Mouse (Mus musculus) hematopoietic stem cell, adult 5-6 weeks (primary cell): Measurements from ENCODE around the gene Myt1l. TPM values are rescaled to one million over a fixed set of nuclear protein-coding genes. Genes with fewer than 3 reads are reported as not detected.

Experiments used
- ATAC-seq, 2 experiments: fragments of 125-278 bp in 1 of 2; replicated peaks in 1 of 2; 2 replicates each; pipeline ENCODE4 v1.8.0; 2016 to 2017; ENCODE audit warnings: inconsistent platforms in 2 of 2, mild to moderate bottlenecking in 2 of 2, moderate number of reproducible peaks in 2 of 2, low read depth in 1 of 2, moderate TSS enrichment in 1 of 2; ENCODE audit not compliant: low FRiP score in 2 of 2, poor library complexity in 2 of 2, severe bottlenecking in 2 of 2, insufficient read depth in 1 of 2, low TSS enrichment in 1 of 2
- total RNA-seq: library from RNA; stranded (forward); fragments of 172-1452, 232-1000 nt; gene quantifications from 2 replicates; pipeline ENCODE4 v1.2.3, GENCODE M21; 2017

Myt1l gene
- total RNA-seq, 1 experiment from 2014 or later, result not detected

DNA sequence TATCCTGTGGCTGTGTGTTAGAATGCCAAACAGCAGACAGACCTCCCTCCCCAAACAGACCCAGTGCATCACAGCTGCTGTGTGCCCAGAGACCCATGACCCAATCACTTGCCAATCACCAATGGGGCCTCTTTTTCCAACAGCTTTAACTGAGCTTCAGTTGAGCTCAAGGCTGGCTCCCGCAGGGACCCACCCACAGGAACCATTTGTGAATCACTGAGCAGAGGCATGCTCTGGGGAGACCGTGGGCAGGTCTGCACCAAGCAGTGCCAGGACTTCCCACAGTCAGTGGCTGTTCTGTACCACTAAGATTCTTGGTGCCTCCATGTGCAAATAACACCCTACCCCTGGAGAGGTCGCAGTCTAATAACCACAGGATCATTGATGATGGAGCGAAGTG is 27.5 kb downstream of the Myt1l start:
- ATAC-seq, result no peak

DNA sequence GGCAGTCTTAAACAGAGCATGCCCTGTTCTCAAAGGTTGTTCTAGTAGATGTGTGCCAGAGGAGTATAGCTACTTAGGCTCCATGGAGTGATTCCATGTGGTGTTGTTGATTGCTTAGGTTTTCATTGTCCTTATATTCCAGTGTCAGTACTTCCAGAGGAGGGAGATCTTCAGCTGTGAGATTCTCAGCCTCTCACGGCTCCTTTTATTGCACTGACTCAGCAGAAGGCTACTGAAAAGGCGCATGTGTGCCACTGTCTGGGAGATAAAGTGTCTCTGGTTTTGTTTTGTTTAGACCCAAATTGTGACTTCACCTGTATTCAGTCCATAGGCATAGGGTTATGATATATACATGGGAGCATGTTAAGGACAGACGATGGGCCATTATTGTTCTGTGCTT is 28.2 kb downstream of the Myt1l start:
- ATAC-seq, result no peak

DNA sequence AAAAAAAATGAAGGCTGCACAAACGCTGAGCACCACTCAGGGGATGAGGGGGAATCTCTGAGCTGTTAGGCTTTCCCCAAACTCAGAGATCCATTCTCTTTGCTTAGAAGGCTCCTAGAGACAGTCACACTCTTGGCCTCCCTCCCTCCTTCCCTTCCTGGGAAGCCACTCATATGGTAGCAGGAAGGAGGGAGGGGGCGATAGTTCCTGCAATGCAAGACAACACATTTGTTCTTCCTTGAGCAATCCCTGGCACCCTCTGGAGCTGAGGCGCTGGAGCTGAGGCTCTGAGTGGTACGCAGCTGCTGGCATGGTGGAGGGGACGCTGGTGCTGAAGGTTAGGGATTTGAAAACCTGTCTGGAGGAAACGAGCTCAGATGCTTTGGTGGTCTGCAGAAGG is 28.7 kb downstream of the Myt1l start:
- no peak for ATAC-seq

DNA sequence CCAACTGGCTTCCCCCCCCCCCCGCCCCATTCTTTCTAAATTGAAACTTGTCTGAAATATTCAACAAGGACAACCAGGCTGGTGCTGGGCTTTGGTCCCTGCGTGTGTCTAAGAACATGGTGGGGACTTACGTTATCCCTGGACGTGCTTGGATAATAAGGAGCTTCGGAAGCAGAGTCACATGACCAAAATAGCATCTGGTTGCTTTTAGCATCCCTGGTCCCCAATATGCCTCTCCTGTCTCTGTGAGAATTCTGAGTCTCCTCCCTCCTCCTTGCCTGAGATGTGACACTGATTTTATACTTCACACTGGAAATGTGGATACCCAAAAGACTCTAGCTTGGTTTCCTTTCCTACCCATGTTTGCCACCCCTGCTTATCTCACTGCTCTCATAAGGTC is 31.6 kb downstream of the Myt1l start:
- no peak for ATAC-seq

DNA sequence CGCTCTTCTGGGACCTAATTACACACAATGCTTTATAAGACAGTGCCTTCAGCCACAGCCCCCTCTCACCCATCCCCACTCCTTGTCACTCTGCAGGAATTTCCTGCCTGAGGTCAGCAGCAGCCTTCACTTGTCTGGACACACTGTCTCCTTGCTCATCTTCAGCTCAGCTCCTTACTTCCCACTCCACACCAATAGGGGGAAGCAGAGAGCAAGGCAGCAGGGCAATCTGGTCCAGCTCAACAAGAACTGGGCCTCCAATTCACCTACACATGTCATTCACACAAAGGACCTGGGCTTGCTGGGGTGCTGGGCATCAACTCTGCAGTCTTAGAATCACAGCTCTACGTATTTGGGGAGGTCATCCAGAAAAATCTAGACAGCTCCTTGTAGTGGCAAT is 33.0 kb downstream of the Myt1l start:
- ATAC-seq, result no peak

DNA sequence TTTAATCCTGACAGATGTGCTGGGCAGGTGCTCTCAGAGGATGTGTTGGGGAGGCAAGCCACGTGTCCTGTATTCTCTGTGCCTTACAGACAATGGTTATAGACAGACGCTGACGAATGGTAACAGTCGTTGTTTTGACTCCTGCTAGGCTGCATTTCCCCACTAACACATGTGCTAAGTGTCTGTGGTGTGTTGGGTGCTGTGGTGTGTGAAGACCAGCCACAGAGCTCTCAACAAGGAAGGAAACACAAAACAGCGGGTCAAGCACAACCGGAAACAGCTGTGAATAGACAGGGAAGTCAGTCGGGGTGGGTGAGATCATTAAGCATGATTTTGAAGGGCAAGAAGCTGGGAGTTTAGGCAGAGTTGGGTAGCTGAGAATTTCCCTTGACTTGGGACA is 41.1 kb downstream of the Myt1l start:
- 0 out of 4 replicates have a peak, but pooled peaks of 1 of the 2 experiments have one; percentile 4 for ATAC-seq

DNA sequence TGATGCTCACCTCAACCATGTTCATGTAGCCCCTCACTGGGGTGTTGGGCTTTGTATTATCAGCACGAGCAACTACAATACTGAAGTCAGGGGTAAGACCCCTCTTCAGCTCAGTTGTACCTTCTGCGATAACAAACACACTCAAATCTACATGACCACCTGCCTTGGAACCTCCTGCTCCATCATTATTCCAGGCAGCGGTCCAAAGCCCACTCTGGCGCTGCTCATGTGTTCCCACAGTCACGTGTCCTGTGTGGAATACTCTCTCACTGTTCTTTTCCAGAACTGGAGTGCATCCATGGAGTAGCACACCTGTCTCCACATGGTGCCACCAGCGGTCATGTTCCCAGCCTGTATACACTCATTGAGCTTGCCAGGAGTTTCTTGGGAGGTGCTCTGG is 42.2 kb downstream of the Myt1l start:
- no peak for ATAC-seq

DNA sequence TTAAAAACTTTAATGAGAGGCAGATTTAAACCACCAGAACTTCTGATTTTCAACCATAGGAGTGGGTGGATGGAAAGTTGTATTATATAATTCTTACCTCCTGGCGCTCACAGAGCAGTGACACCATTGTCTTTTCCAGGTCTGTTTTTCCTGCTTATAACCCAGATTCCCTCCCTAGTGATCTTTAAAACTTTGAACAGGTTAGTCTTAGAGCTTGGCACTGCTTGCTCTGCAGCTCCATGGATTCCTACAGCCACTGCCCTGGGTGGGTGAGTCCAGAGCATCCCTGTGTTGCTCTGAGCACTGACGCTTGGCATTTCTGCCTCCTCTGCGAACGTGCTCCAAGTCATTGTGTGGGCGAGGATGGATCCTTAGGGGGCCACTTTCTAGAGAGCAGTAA is 43.4 kb downstream of the Myt1l start:
- ATAC-seq, result no peak

DNA sequence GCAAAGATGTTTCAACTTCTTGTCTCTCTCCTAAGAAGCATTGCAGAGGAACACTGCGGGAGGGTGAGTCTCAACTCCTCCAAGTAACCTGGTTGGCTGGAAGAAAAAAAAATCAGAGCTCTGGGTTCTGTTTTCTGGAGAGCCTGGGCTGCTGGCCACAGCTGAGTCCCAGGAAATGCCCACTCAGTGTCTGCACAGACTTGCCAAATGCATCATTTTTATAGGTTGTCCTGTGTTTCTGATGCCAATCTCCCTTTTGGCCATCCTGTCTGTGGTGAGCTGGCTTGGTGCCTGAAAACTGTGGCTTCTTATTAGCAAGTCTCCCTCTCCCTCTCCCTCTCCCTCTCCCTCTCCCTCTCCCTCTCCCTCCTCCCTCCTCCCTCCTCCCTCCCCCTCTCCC is 65.6 kb downstream of the Myt1l start:
- ATAC-seq, result no peak

DNA sequence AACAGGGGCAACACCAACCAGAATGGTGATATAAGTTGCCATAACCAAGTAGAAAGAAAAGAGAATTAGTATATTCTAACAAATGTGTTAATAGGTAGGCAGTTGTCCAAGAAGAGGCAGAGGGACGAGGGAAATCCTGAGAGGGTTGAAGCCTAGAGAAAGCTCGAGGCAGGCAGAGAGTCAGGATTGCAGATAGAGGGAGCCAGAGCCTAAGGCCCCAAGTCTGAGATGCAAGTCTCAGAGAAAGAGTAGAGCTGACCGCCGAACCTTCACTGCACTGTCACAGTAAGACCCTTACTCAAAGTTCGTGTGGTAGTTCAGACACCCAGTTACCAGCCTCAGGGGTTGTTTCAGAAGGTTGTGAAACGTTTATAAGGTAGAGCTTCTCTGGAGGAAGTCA is 71.7 kb downstream of the Myt1l start:
- ATAC-seq, result no peak

DNA sequence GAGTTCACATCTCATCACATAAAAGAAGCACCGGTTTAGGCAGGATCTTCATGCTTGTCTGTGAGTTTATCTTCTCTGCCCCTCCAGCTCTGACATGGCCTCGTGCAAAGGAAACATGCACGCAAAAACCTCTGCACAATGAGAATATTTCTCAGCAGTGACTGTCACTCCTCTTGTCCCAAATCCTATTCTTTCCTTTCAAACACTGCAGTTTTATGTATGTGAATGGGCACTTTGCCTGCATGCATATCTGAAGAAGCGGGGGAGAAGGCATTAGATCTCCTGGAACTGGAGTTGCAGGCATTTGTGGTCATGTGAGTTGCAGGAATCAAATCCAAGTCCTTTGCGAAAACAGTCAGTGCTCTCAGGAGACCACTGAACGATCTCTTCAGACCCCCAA is 73.0 kb downstream of the Myt1l start:
- ATAC-seq, result no peak

DNA sequence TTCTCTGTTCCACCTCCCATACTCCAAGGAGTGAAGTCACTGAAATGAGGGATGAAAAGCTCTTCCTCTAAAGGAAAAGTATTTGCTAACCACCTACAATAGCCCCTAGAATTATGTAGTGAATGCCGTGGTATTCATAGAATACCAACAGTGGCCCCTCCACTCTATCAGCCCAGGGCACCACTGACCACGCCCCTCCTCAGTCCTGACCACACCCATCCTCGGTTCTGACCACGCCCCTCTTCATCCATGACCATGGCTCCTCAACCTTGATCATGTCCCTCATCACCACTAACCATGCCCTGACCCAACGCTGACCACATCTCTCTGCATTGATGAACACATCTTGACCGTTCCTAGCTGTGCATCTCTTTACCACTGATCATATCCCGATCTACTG is 76.5 kb downstream of the Myt1l start:
- ATAC-seq, result no peak

DNA sequence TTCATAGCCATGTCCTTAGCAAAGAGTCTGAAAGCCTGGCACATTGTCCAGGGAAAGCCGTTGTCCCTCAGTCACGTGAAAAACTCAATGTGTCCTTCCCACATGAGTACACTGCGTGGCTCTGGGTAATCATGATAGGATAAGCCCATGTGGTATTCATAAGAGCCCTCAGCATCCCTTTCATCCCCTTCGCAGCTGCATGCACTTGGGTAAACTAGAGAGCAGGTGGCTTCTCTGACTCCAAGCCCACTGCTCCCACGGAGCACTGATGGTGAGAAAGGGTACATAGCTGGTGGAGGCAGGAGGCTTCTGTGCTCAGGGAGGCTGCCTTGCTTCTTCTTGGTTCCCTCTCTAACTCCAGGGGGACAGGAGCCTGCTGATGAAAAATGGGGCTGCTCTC is 76.9 kb downstream of the Myt1l start:
- ATAC-seq, result no peak

DNA sequence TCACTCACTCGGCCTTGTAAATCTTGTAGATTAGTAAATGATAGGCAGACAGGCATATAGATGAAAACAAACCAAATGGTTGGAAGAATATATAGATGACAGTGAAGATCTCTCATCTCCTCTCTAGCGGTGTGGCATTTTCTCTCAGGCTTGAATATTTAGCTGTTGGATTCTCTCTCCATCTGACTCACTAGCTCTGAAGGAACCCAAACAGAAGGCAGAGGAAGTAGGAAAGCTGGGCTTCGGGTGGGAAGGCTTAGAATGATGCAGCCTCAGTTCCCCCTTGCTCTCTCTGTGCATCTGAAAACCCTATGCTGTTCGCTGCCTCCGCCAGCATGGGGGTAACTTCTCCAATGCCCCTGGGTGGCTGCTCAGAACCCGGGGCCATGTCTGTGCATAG is 78.0 kb downstream of the Myt1l start:
- ATAC-seq, result no peak

DNA sequence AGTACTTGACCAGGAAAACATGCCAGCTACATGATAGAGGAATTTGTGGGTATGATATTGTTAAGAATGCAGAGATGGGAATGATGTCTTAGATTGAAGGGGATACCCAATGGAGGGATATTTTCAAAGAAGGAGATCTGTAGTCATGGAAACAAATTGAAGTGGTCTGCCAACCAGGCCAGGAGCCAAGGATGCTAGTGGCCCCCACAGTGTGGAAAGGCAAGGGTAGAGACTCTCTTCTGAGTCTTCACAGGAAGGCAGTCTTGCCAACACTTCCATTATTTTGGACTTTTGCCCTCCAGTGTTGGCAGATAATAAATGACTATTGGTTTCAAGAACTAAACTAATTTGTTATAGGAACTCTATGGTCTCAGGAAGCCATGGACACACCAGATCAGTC is 89.6 kb downstream of the Myt1l start:
- ATAC-seq, result no peak

DNA sequence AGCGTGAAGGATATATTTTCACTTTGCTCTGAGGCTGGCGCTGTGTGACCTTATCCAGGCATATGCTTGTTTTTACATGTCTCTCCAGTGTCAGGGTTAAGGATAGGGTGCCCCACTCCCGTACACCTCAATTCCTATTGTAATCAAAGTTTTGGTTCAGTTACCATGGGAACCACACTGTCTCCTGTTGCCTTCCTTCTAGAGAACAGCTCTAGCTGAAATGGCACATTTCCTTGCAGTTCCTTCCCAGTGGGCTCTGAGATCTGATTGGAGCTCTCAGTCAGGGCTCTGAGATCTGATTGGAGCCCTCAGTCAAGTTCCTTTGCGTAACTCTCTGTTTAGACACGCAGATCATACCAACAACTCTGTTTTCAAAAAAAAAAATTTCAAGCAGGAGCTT is 93.3 kb downstream of the Myt1l start:
- ATAC-seq, result no peak

DNA sequence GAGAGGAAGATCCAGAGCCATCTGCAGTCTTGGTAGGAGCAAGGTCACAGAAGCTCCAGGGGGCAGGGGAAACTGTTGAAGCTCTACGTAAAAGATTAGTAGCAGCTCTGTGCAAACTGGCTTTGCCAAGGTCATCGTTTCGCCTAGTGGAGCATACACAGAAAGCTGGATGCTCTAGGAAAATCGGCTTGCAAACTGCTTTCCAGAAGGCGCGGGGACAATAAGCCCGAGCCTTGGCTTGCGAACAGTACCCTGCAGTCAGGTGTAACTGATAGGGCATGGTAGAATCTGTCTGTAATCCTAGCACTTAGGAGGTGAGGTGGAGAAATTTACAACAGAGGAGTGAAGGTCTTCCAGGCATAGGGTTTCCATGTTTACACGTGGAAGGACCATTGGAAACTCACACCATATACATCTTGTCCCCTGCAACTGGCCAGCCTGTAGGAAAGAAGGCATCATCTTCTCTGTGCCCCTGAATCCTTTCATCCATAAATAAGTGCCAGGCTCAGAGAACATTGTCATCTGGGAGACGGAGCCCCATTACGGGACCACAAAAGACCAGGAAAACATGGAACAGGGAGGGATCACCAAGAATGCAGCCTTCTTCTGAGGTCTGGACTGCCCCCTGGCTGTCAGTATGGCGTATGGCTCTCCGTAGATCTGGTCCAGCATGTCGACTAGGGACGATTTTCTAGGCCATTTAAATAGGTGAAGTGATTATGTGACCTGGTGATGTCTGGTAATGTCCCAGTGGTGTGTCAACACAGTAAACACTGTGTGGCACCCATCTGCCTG is 100.0 kb downstream of the Myt1l start:
- no peak for ATAC-seq

DNA sequence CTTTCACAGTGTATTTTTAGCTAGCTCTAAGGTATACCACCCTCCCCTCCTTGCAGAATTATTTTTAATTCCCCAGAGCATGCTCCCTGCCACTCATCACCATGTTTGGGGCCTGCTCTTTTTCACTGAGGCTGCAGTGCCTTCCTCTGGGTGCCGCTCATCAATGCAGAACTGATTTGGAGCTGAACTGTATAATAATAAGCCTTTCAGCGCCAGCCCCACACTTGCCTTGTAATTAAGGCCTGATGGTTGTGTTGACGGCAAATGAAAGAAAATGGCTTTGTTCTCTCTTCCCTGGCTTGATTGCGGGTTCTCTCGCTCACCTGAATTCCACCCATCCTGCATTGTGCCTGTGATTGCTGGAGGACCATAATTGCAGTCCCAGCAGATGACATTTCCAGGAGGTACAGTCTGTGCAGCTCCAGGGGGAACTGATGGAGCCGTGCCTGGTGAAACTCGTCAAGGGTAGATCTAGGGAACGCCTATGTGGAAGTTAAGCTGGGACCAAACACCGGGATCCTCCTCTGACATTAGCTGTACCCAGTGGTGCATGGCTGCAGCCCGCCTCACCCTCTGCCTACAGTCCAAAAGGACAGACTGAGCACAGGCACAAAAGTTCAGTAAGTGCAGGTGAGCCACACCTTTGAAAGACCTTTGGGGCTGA is 101.8 kb downstream of the Myt1l start:
- no peak for ATAC-seq

DNA sequence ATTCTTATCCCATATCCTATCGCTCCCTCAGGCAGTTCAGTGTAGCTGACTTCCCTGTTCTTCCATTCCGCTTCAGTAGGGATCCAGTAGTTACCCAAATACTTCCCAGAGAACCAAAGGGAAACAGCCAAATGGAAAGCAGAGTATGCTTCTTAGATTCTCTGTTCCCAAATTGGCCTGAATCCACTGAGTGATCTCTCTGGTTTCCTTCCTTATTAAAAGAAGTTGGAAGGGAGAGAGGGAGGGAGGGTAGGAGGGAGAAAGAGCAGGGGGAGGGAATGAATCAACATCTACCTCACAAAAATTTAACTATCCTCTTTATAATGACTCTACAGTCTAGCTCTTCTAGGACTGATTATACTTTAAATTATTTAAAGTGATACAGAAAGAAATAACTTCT is 106.3 kb downstream of the Myt1l start:
- ATAC-seq, result no peak
